Mouse (Mus musculus) left cerebral cortex, adult 2 months (tissue): ENCODE results near the gene C130050O18Rik. TPM values are rescaled to one million over a fixed set of nuclear protein-coding genes. Genes with fewer than 3 reads are reported as not detected.

Source experiments
- DNase-seq, 2 experiments: peaks; one replicate each; pipeline ENCODE4 v3.0.0; 2021 to 2022; ENCODE audit warnings: low spot score in 2 of 2, mixed read lengths in 1 of 2; ENCODE audit errors: extremely low spot score in 1 of 2
- H3K27ac ChIP-seq: fragments of 200-600 bp; 2 replicates; pipeline ENCODE4 v1.8.1; 2022
- H3K4me3 ChIP-seq: fragments of 200-600 bp; 2 replicates; pipeline ENCODE4 v1.8.1; 2022
- CTCF ChIP-seq: fragments of 200-600 bp; IDR thresholded peaks from 2 replicates; pipeline ENCODE4 v1.8.1; 2022; ENCODE audit warnings: antibody characterized with exemption, mild to moderate bottlenecking, moderate library complexity
- intact Hi-C: fragments of 180-260 bp; cut with DNase I; formaldehyde crosslinking; loops from one replicate; pipeline ENCODE4 v1.15.1; 2025
- total RNA-seq, 2 experiments: library from RNA; stranded (reverse); gene quantifications; 2 replicates each; pipeline ENCODE4 v1.2.3; 2021

Gene C130050O18Rik
- total RNA-seq, 2 experiments from 2014 or later = 0.29 to 0.63 TPM

DNA sequence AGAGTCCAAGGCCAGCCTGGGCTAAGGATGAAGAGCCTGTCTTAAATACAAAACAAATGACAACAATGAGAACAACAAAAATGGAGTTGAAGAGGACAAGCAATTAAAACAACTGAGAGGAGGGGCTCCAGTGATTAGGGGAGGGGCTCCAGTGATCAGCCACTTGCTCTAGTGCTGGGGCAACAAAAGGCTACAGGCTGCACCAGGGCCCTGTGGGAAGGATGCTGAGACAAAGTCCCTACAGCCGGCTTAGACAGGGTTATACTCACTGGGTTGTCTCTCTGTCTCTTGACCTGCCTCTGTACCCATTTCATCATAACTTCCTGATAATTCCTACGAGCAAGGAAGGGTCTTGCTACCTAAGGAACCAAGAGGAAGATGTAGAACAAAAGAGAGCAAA is 13.0 kb downstream of the C130050O18Rik start:
- TF ChIP-seq CTCF = no peak
- intact Hi-C loops = no loop called here
- H3K27ac ChIP-seq = no peak overlapping the region
- no peak for DNase-seq
- no peak overlapping the region for H3K4me3 ChIP-seq

DNA sequence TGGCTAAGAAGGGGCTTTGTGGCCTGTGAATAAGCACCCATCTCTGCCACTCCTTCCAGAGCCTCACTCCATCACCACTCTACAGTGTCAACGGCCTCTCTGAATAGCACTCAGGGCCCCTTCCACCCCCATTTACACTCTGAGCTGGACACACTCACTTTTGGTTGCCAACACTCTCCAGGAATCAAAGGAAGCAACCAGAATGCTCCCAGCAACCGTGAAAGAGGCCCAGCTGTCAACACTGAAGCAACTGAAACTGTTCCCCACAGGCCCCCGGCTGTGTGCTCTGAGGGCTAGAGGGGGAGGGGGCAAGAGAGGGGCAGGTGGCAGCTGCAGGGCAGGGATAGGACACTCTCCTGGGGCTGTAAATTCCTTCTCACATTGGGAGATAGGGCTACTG is 13.6 kb downstream of the C130050O18Rik start:
- DNase-seq = no peak
- intact Hi-C loops = no loop called here
- Histone ChIP-seq H3K4me3 (no peak overlapping the region), H3K27ac (no peak overlapping the region)
- TF ChIP-seq CTCF = no peak

DNA sequence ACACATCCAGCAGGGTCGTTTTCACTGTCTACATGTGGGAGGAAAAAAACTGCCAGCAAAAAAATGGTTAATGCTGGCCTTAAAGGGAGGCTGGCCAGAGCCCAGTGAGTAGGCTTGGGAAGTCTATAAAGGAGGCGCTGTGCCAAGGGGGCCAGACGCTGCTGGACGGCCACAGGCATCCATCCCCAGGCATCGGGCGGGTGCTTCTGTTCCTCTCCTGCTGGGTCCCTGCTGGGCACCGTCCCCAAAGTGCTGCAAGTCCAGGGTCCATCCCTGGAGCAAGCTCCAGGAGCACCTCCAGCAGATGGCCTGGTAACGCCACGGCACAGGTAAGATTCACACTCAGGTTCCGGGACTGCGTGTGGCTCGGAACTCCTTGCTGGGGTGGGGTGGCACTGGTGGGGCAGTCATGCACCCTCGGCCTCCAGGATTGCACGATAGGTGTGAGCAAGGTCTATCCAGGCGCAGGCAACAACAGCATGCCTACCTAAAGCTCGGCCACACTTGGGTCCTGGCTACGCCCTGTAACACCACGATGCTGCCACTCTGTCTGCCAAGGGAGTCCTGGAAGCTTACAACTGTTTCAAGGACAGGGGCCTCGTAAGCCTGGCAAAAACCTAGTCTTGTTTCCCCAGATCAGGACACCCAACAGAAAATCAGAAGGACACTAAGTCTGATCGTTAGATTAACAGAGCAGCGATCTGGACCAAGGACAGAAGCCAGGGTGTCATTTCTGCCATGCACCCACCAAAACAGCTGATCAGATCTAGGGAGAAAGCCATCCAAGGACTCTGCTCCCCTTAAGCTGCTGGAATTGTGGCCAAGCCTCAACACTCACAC is 18.2 kb downstream of the C130050O18Rik start, which contains the start of gene Gper1:
Gene Gper1, plus strand, starts transcription at position 126 of the 840 bp plus-strand sequence.
- intact Hi-C loops = no loop called here
- no peak for DNase-seq
- TF ChIP-seq CTCF = no peak
- H3K4me3 ChIP-seq = peak within 1 kb of the TSS; percentile 15; the same call in 1 of the 2 replicates
- no peak within 1 kb of the TSS for H3K27ac ChIP-seq

DNA sequence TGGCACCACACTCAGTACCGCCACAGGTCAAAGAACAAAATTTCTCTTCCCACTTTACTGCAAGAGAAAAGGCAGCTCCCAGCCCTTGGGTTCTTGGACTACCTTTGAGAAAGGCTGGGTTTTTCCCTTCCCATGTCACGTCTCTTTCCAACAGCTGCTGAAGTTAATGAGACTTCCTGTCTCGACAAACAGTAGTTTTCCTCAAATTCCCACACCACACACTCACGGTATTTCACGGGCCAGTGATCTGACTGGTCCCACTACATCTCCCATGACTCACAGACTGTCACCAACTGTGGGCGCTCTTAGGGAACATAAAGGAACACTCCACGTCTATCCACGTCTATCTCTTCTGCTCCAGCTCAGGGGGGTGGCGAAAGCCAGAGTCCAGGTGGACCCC is 20.1 kb downstream of the C130050O18Rik start:
- no peak for TF ChIP-seq CTCF

DNA sequence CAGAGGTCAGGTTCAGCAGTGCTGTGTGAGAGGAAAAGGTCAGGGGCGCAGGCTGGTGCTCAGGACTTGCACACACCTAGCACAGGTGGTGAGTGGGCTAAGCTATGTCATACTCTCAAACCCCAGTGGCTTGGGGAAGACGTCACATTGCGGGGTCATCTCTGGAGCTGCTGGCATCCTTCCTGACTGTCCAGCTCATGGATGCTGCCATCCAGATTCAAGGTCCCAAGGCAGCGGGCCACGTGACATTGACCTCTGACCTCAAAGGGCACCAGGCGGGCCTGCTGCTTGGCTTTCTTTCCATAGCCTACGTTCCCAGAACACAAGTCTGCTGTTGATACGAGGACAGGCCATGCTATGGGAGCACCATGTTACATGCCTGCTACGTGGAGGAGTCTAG is 21.9 kb downstream of the C130050O18Rik start:
- intact Hi-C loops = no loop called here
- DNase-seq = no peak
- no peak overlapping the region for H3K4me3 ChIP-seq
- H3K27ac ChIP-seq = no peak overlapping the region
- TF ChIP-seq CTCF = no peak

More for the DNA sequence above, 20.1 kb downstream of the C130050O18Rik start:
- no peak for DNase-seq
- intact Hi-C loops = loop anchor here (1.0 kb wide), 1 partner anchor 18 kb away; no protein-coding TSS in a partner anchor
- Histone ChIP-seq H3K4me3 (no peak overlapping the region), H3K27ac (no peak overlapping the region)

DNA sequence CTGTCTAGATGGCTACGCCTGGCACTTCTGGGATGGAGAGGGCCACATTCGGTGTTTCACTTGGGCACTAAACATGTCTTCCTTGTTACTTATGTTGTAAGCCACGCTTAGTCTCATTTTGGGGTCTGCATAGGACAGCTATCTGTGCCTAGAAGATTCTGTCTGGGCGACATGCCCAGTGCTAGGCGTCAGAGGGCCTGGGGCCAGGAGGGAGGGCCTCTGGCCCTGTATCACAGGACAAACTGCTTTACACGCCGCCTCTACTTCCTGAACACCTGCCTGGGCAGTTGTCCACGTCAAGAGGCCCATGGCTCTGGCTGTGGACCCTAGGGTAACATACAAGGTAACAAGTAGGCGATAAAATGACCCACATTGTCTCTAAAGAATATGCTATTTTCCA is 22.9 kb downstream of the C130050O18Rik start:
- DNase-seq = no peak
- intact Hi-C loops = no loop called here
- H3K4me3 ChIP-seq = no peak overlapping the region

DNA sequence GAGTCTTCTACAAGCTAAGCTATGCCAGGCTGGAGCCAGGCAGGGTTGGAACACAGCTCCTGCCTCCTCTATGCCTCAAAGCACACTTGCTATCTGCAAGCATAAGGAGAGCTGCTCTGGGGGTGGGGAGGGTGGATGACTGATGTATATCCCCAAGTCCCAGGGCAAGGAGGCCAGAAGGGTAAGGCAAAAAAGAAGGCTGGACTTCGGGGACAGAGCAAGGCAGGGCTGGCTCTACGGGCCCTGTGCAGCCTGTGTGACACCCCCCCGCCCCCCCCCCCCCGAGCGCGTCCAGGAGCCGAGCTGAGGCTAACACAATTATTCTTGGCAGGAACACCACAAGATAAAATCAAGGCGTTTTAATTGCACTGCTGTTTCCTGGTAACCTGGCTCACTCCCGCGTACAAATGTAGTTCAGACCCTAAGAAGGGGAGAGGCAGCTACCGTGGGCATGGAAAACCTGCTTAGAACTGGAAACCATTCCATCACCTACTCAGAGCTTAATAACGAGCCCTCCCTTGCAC is 24.8 kb downstream of the C130050O18Rik start:
- no peak for TF ChIP-seq CTCF
- intact Hi-C loops = no loop called here
- Histone ChIP-seq H3K4me3 (no peak overlapping the region), H3K27ac (peak overlapping the region; percentile 85)
- no peak for DNase-seq

More for the DNA sequence above, 22.9 kb downstream of the C130050O18Rik start:
- TF ChIP-seq CTCF = no peak
- no peak overlapping the region for H3K27ac ChIP-seq

DNA sequence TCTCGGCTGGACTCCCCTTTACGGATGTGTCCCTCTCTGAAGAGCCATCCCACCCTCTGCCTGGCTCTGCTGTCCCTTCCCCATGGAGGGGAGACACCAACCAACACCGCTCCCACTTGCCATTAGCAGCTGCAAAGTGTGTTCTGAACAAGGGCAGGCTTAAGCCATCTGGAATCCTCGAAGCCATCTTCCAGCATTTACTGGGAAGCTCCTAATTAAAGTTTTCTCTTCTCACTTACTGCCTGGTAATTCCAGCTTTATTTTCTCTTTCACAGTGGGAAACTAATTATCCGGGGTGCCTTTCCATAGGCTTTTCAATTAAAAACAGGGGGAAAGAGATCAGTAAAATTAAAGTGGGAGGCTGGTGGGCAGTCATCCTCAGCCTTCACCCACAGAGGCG is 27.3 kb downstream of the C130050O18Rik start:
- intact Hi-C loops = no loop called here
- DNase-seq = no peak
- H3K27ac ChIP-seq = peak overlapping the region; percentile 5; the same call in 1 of the 2 replicates
- H3K4me3 ChIP-seq = no peak overlapping the region
- TF ChIP-seq CTCF = no peak

DNA sequence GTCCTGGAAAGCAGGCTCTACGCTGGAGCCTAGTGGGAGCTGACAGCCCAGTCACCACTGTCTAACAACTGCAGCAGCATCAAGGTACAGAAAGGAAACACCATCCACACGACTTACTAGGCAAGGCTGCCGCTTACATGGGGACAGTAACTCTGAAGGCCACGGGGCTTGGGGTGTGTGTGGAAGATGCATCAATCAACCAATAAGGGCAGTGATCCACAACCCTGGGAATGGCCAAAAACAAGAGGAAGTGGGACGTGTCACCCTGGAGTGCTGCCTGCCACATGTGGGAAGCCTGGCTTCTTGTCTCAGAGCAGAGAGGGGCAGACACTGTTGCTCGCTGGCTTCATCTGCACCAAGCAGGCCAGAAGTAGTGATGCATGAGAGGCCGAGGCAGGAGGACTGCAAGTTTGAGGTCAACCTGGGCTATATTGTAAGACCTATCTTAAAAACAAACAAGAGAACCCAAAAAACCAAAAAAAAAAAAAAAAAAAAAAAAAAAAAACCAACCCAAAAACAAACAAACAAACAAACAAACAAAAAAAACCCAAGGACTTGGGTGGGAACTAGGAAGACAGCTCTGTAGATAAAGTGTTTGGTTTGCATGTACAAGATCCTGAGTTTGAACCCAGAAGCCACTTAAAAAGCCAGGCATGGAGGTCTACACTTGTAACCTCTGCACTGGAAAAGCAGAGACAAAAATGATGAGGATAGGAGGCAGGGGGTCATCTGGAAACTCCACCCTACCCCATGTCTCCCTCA is 27.8 kb downstream of the C130050O18Rik start:
- TF ChIP-seq CTCF = no peak
- no peak for DNase-seq
- Histone ChIP-seq H3K27ac (peak overlapping the region; percentile 64; the same call in 1 of the 2 replicates), H3K4me3 (no peak overlapping the region)
- intact Hi-C loops = no loop called here

DNA sequence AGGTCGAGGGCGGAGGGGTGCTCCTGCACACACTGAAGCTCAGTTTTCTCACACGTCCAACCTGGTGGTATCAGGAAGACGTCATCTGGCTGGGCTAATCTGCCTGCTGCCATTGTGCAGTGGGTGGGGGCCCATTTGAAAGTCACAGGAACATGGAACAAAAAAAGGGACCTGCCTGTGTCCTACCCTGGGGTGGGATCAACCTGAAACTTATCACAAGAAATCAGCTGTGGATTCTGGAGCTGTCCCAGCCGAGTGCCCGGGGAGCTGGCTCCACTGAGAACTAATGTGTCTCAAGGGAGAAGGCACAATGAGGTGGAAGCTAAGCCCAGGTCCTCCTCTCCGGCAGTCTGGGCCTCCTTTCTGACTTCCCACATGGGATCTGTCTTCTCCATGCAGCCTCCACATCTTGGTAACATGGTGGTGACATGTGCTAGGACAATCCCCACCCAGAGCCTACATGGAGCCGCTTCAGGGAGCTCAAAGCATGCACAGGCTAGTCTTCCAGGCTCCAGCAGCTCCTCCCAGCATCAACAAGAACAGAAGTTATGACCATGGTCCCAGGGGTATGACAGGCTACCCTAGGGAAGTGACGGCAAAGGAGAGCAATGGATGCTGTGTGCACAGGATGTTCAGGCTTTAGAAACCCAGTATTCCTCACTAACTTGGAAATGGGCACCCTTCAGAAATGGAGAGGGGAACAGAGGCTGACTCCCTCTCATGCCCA is 28.9 kb downstream of the C130050O18Rik start:
- H3K27ac ChIP-seq = peak overlapping the region; percentile 65
- intact Hi-C loops = no loop called here

DNA sequence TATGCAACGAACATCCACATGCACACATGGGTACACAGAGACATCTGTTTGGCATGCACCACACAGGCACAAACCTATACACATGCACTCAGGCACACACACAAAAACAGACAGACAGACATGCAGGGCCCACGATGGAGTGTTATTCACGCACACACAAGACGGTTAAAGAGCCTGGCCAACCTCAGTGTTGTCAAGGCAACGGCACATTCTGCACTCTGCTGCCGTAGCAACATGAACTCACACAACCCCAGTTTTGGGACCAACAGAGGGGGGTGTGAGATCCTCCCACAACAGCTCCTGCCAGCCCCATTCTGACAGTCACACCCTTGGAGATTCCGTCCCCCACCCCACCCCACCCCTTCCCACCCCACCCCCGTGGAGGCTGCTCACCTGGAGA is 29.9 kb downstream of the C130050O18Rik start:
- no peak for TF ChIP-seq CTCF
- peak overlapping the region; percentile 73 for H3K27ac ChIP-seq
- intact Hi-C loops = no loop called here
- peak; percentile 57 to 70 for DNase-seq
- H3K4me3 ChIP-seq = no peak overlapping the region

More for the DNA sequence above, 28.9 kb downstream of the C130050O18Rik start:
- no peak for TF ChIP-seq CTCF
- DNase-seq = no peak
- H3K4me3 ChIP-seq = no peak overlapping the region
